ENCODE assay signal across 16 mouse cellular contexts in genomic region chr1:193098946-193099345, GRCm38 (mm10). TPM values are rescaled to one million over a fixed set of nuclear protein-coding genes. Genes with fewer than 3 reads are reported as not detected.
"Had no signal": no experiment of that assay in that cellular context is flagged by ENCODE, and none has a peak within 500 bp of the region (broad histone marks: within the 10 kb centered on the region; RNA-seq: fewer than 3 reads in every experiment).

No protein-coding gene starts in this region.

- DNase-seq: cerebellum, adult 8-10 months; cerebellum, adult 9-10 months; cerebellum, adult 9-11 months; cerebellum, postnatal 25 days; cerebellum, postnatal 36 days; embryo, embryonic 11 days; forebrain, postnatal 0 days; gastrocnemius, adult 2 months; gastrocnemius, postnatal 10 days; gastrocnemius, postnatal 14 days; gastrocnemius, postnatal 25 days; gastrocnemius, postnatal 36 days; heart, adult 11 months; heart, adult 18-20 months; heart, adult 2 months had no signal

RNA-seq across cellular contexts. Expression of gene Irf6, which starts 54.0 kb away (rescaled TPM):
- total RNA-seq: granulocyte monocyte progenitor cell, adult 5-6 weeks had no signal
